Comparison of ENCODE assay signal across 25 mouse cellular contexts in genomic region chr6:33308646-33309045, GRCm38 (mm10). TPM values are rescaled to one million over a fixed set of nuclear protein-coding genes. Genes with fewer than 3 reads are reported as not detected.
DNase-seq lines count a peak whose midpoint lies in the region; ATAC-seq and TF ChIP-seq lines count a peak whose summit lies in the region.
"Had no signal": no experiment of that assay in that cellular context is flagged by ENCODE, and none has a peak within 500 bp of the region (broad histone marks: within the 10 kb centered on the region; RNA-seq: fewer than 3 reads in every experiment).

No protein-coding gene starts in this region.

- H3K27ac ChIP-seq in cerebellum, adult 2 months (ENCODE audit: insufficient read depth, low read length), result no peak overlapping the region
- H3K27ac ChIP-seq in forebrain, embryonic 12.5 days, result no peak overlapping the region
- H3K27ac ChIP-seq in hindbrain, postnatal 0 days, result no peak overlapping the region
- H3K27ac ChIP-seq: forebrain, embryonic 10.5 days; gastrocnemius, adult 2 months; heart, embryonic 15.5 days; hindbrain, embryonic 10.5 days; hindbrain, embryonic 14.5 days had no signal

- H3K9ac ChIP-seq in forebrain, embryonic 12.5 days, result no peak overlapping the region
- H3K9ac ChIP-seq in hindbrain, postnatal 0 days (replicated peaks; ENCODE audit: low read length), result no peak overlapping the region
- H3K9ac ChIP-seq: forebrain, postnatal 0 days; heart, embryonic 12.5 days; heart, embryonic 15.5 days; hindbrain, embryonic 14.5 days had no signal

- H3K9me3 ChIP-seq in forebrain, embryonic 12.5 days, result no peaks in the 10 kb centered on the region
- no peaks in the 10 kb centered on the region for H3K9me3 ChIP-seq in hindbrain, postnatal 0 days (ENCODE audit: low read length)
- H3K9me3 ChIP-seq: forebrain, embryonic 10.5 days; heart, embryonic 12.5 days; heart, embryonic 15.5 days; hindbrain, embryonic 10.5 days had no signal

- no peak overlapping the region for H3K4me3 ChIP-seq in cerebellum, adult 2 months (replicated peaks; ENCODE audit: insufficient read depth, low read depth, low read length)
- H3K4me3 ChIP-seq in forebrain, embryonic 12.5 days (replicated peaks), result no peak overlapping the region
- no peak overlapping the region for H3K4me3 ChIP-seq in hindbrain, postnatal 0 days (ENCODE audit: low read length)
- H3K4me3 ChIP-seq: forebrain, embryonic 10.5 days; gastrocnemius, adult 2 months; heart, embryonic 12.5 days; heart, embryonic 15.5 days; hindbrain, embryonic 10.5 days had no signal

- no peak for TF ChIP-seq CTCF in cerebellum, adult 2 months (IDR thresholded peaks at IDR 0.05; ENCODE audit: borderline replicate concordance, insufficient read depth, low read depth, low read length)
- no peak for TF ChIP-seq CTCF in hindbrain, postnatal 0 days (IDR thresholded peaks at IDR 0.05; ENCODE audit: low read depth)

- no peak overlapping the region for H3K4me2 ChIP-seq in forebrain, embryonic 12.5 days
- H3K4me2 ChIP-seq in hindbrain, postnatal 0 days (ENCODE audit: low read depth, low read length), result no peak overlapping the region
- H3K4me2 ChIP-seq: heart, embryonic 12.5 days; heart, embryonic 15.5 days; hindbrain, embryonic 14.5 days had no signal

- no peaks in the 10 kb centered on the region for H3K27me3 ChIP-seq in cerebellum, adult 2 months (ENCODE audit: control insufficient read depth, insufficient read depth, low read length)
- no peaks in the 10 kb centered on the region for H3K27me3 ChIP-seq in forebrain, embryonic 12.5 days
- H3K27me3 ChIP-seq in hindbrain, postnatal 0 days (ENCODE audit: insufficient read depth, low read length), result no peaks in the 10 kb centered on the region
- H3K27me3 ChIP-seq: heart, embryonic 12.5 days; heart, embryonic 15.5 days had no signal

- H3K36me3 ChIP-seq in forebrain, embryonic 12.5 days (replicated peaks), result 0 out of 2 replicates have a peak, but pooled peaks cover 7% of the 10 kb centered on the region
- H3K36me3 ChIP-seq in hindbrain, postnatal 0 days (ENCODE audit: insufficient read depth, low read length), result no peaks in the 10 kb centered on the region

- 6% methylated on average over 2 of the region's 2 CpGs for WGBS in cerebellum, adult 2 months
- WGBS in forebrain, embryonic 12.5 days, result 78% methylated on average over 2 of the region's 2 CpGs
- WGBS in hindbrain, postnatal 0 days, result 76% methylated on average over 2 of the region's 2 CpGs

- ATAC-seq in cerebellum, adult (ENCODE audit: insufficient number of reproducible peaks, low FRiP score, low TSS enrichment), result 0 out of 2 replicates have a peak, but pooled peaks have one; percentile 49
- no peak for ATAC-seq in forebrain, embryonic 12.5 days (ENCODE audit: low FRiP score)
- no peak for ATAC-seq in hindbrain, postnatal 0 days
- ATAC-seq: activated CD4-positive, CD25-positive, alpha-beta regulatory T cell, adult 4 months; forebrain, embryonic 14.5 days; forebrain, postnatal 0 days had no signal

- no peak for TF ChIP-seq POLR2A in cerebellum, adult 2 months (IDR thresholded peaks at IDR 0.05; ENCODE audit: borderline replicate concordance, insufficient read depth, low read length)

- DNase-seq in cerebellum, postnatal 4 days (ENCODE audit: low spot score in 2 of 2), result no peak
- DNase-seq in cerebellum, adult 2 months, result peak; percentile 18 to 64
- DNase-seq in cerebellum, adult 9-11 months, result peak; percentile 41
- DNase-seq in cerebellum, postnatal 25 days, result peak; percentile 16 to 37
- no peak for DNase-seq in hindbrain, postnatal 0 days (ENCODE audit: low spot score)
- no peak for DNase-seq in right cerebral cortex, postnatal 14 days
- DNase-seq: adrenal gland, adult 8-10 months; adrenal gland, postnatal 25 days; forebrain, postnatal 0 days; gastrocnemius, adult 2 months; gastrocnemius, postnatal 14 days; heart, adult 11 months; heart, postnatal 10 days; heart, postnatal 36 days; kidney, adult 11 months; kidney, adult 8-10 months had no signal

- 0 out of 2 replicates have a peak, but pooled peaks cover 3% of the 10 kb centered on the region for H3K4me1 ChIP-seq in cerebellum, adult 2 months (ENCODE audit: control insufficient read depth, insufficient read depth, low read length)
- H3K4me1 ChIP-seq in forebrain, embryonic 12.5 days, result no peaks in the 10 kb centered on the region
- no peaks in the 10 kb centered on the region for H3K4me1 ChIP-seq in hindbrain, postnatal 0 days (ENCODE audit: insufficient read depth, low read length)
- H3K4me1 ChIP-seq: heart, embryonic 12.5 days; heart, embryonic 15.5 days; hindbrain, embryonic 10.5 days had no signal

RNA-seq across cellular contexts. Expression of gene Exoc4, which starts 59.8 kb away (rescaled TPM):
- polyA plus RNA-seq in cerebellum, adult 2 months (2012; rRNA removed), result 23.0 and 23.6 TPM in 2 replicates
- polyA plus RNA-seq in forebrain, embryonic 12.5 days (2016; fragmentation: Nextera tagmentation; extraction: Ambion mirVana), result 53.2 and 56.8 TPM in 2 replicates
- 60.2 and 70.6 TPM in 2 replicates for total RNA-seq in hindbrain, postnatal 0 days (2014; rRNA removed)
- 26.6 and 30.0 TPM in 2 replicates for polyA plus RNA-seq in hindbrain, postnatal 0 days (2015; fragmentation: Nextera tagmentation; extraction: Ambion mirVana)

Comparison
In these comparisons a context has a peak if more than half of its experiments do, and no peak if none do; other contexts are left out.
1. DNase-seq: peak in cerebellum, adult 2 months (2 of 2), cerebellum, adult 9-11 months (single experiment) and cerebellum, postnatal 25 days (2 of 2); none in cerebellum, postnatal 4 days (0 of 2), hindbrain, postnatal 0 days (single experiment) and right cerebral cortex, postnatal 14 days (single experiment).